In the genomic region with DNA sequence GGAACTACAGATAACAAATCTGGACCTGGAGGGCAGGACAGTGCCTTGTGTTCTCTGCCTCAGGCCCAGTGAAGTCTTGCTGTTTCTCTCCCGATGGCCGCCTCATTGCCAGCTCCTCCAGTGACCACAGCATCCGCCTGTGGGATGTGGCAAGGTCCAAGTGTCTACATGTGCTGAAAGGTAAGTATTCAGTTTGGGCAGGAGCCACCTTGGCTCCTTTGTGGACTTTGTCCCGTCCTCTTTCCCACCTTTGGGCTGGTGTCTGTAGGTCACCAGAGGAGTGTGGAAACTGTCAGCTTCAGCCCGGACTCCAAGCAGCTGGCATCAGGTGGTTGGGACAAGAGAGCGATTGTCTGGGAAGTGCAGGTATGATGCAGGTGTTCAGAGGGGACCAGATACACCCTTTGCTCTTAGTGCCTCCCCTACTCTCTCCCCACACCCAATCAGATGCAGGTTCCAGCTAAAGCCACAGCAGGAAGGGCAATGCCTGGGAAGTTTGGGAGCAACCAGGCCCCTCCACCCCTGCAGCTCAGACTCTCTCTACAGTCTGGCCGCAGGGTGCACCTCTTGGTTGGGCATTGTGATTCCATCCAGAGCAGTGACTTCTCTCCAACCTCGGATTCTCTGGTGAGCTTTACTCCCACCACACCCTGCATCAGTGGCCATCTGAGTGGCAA, we compare ENCODE assay signal across 19 mouse cellular contexts. TPM values are rescaled to one million over a fixed set of nuclear protein-coding genes. Genes with fewer than 3 reads are reported as not detected.
A peak's percentile ranks its signal among the peaks of the same experiment; 100 is the strongest.
DNase-seq lines count a peak whose midpoint lies in the region; ATAC-seq lines count a peak whose summit lies in the region.
"Had no signal": no experiment of that assay in that cellular context is flagged by ENCODE, and none has a peak within 500 bp of the region (broad histone marks: within the 10 kb centered on the region; RNA-seq: fewer than 3 reads in every experiment).

No protein-coding gene starts in this region.

- 69% methylated on average over 8 of the region's 8 CpGs for WGBS in neural tube, embryonic 15.5 days

- no peak overlapping the region for H3K27ac ChIP-seq in neural tube, embryonic 15.5 days (replicated peaks)
- H3K27ac ChIP-seq: left cerebral cortex, adult 2 months had no signal

- peak; percentile 12 for DNase-seq in embryo, embryonic 10 days (ENCODE audit: low spot score)
- DNase-seq in embryo, embryonic 11 days: no peak
- DNase-seq in neural tube, embryonic 10.5 days (ENCODE audit: extremely low spot score, low spot score): peak; percentile 19
- DNase-seq in kidney, postnatal 36 days: peak; percentile 57
- no peak for DNase-seq in thymus, postnatal 10 days (ENCODE audit: low spot score in 2 of 2)
- no peak for DNase-seq in layer of hippocampus, adult 18-20 months (ENCODE audit: low spot score in 2 of 2)
- DNase-seq in ovary, adult 18-20 months (ENCODE audit: low spot score): no peak
- DNase-seq: adrenal gland, postnatal 36 days; cerebellum, postnatal 36 days; gastrocnemius, postnatal 10 days; heart, postnatal 4 days; lung, postnatal 10 days; right cerebral cortex, postnatal 25 days; thymus, adult 18-20 months had no signal

- H3K36me3 ChIP-seq in neural tube, embryonic 15.5 days: peaks cover 43% of the 10 kb centered on the region

- no peaks in the 10 kb centered on the region; the same call in 1 of the 2 replicates for H3K27me3 ChIP-seq in neural tube, embryonic 15.5 days (replicated peaks)

- no peak overlapping the region for H3K4me2 ChIP-seq in neural tube, embryonic 15.5 days
- H3K4me2 ChIP-seq: heart, embryonic 11.5 days had no signal

- H3K4me1 ChIP-seq in neural tube, embryonic 15.5 days: peaks cover 33% of the 10 kb centered on the region

- H3K9me3 ChIP-seq in neural tube, embryonic 15.5 days (replicated peaks): no peaks in the 10 kb centered on the region

- ATAC-seq in neural tube, embryonic 15.5 days (ENCODE audit: low FRiP score): no peak
- ATAC-seq: activated CD4-positive, CD25-positive, alpha-beta regulatory T cell, adult 4 months; forebrain, embryonic 16.5 days had no signal

- H3K9ac ChIP-seq in neural tube, embryonic 15.5 days (replicated peaks): no peak overlapping the region

- H3K4me3 ChIP-seq in neural tube, embryonic 15.5 days (replicated peaks): no peak overlapping the region
- H3K4me3 ChIP-seq: left cerebral cortex, adult 2 months had no signal

RNA-seq across cellular contexts. Expression of a gene that starts 2.8 kb away (rescaled TPM):
- 1.6 and 1.8 TPM in 2 replicates for polyA plus RNA-seq in neural tube, embryonic 15.5 days (2015; fragmentation: Nextera tagmentation; extraction: Ambion mirVana)
- under 1 TPM; 0.71 to 0.79 TPM for total RNA-seq in layer of hippocampus, adult 18-20 months (2021)

RNA-seq across cellular contexts. Expression of a gene that starts 5.1 kb away (rescaled TPM):
- 146 and 156 TPM in 2 replicates for polyA plus RNA-seq in neural tube, embryonic 15.5 days (2015; fragmentation: Nextera tagmentation; extraction: Ambion mirVana)
- 10 to 100 TPM; 91.3 to 96.4 TPM for total RNA-seq in layer of hippocampus, adult 18-20 months (2021)

RNA-seq across cellular contexts. Expression of a gene that starts 5.4 kb away (rescaled TPM):
- 636 TPM in 2 replicates for polyA plus RNA-seq in neural tube, embryonic 15.5 days (2015; fragmentation: Nextera tagmentation; extraction: Ambion mirVana)
- 100 to 1,000 TPM; 283 to 295 TPM for total RNA-seq in layer of hippocampus, adult 18-20 months (2021)

Comparison
In these comparisons a context has a peak if more than half of its experiments do, and no peak if none do; other contexts are left out.
1. DNase-seq: peak in embryo, embryonic 10 days (single experiment), neural tube, embryonic 10.5 days (single experiment) and kidney, postnatal 36 days (2 of 2); none in embryo, embryonic 11 days (single experiment), thymus, postnatal 10 days (0 of 2), layer of hippocampus, adult 18-20 months (0 of 2) and ovary, adult 18-20 months (single experiment).